11 mouse cellular contexts compared by ENCODE assay signal in genomic region chr4:89475848-89476247, GRCm38 (mm10).
DNase-seq lines count a peak whose midpoint lies in the region; ATAC-seq lines count a peak whose summit lies in the region.
"Had no signal": no experiment of that assay in that cellular context is flagged by ENCODE, and none has a peak within 500 bp of the region (broad histone marks: within the 10 kb centered on the region; RNA-seq: fewer than 3 reads in every experiment).

No protein-coding gene starts in this region.

- H3K36me3 ChIP-seq in hindbrain, embryonic 10.5 days: no peaks in the 10 kb centered on the region
- H3K36me3 ChIP-seq in hindbrain, embryonic 12.5 days: no peaks in the 10 kb centered on the region
- no peaks in the 10 kb centered on the region for H3K36me3 ChIP-seq in liver, embryonic 11.5 days (ENCODE audit: control insufficient read depth, insufficient read depth, low read length)
- H3K36me3 ChIP-seq in forebrain, embryonic 13.5 days (ENCODE audit: poor library complexity, severe bottlenecking): no peaks in the 10 kb centered on the region

- H3K27me3 ChIP-seq in hindbrain, embryonic 10.5 days (ENCODE audit: insufficient read depth, poor library complexity, severe bottlenecking): no peaks in the 10 kb centered on the region
- no peaks in the 10 kb centered on the region for H3K27me3 ChIP-seq in hindbrain, embryonic 12.5 days
- H3K27me3 ChIP-seq in liver, embryonic 11.5 days (replicated peaks; ENCODE audit: control insufficient read depth, insufficient read depth, low read length): no peaks in the 10 kb centered on the region
- no peaks in the 10 kb centered on the region for H3K27me3 ChIP-seq in forebrain, embryonic 13.5 days

- 62% methylated on average over 3 of the region's 3 CpGs for WGBS in hindbrain, embryonic 10.5 days
- 48% methylated on average over 3 of the region's 3 CpGs for WGBS in hindbrain, embryonic 12.5 days
- 48% methylated on average over 3 of the region's 3 CpGs for WGBS in liver, embryonic 11.5 days
- 67% methylated on average over 3 of the region's 3 CpGs for WGBS in forebrain, embryonic 13.5 days

- ATAC-seq in hindbrain, embryonic 12.5 days (ENCODE audit: low FRiP score): no peak
- ATAC-seq in liver, embryonic 11.5 days (replicated peaks; ENCODE audit: low FRiP score): peak; percentile 76
- no peak for ATAC-seq in forebrain, embryonic 13.5 days
- ATAC-seq: midbrain, embryonic 16.5 days had no signal

- no peak overlapping the region for H3K9ac ChIP-seq in hindbrain, embryonic 12.5 days
- H3K9ac ChIP-seq in liver, embryonic 11.5 days (ENCODE audit: low read depth, low read length): no peak overlapping the region
- no peak overlapping the region for H3K9ac ChIP-seq in forebrain, embryonic 13.5 days

- no peaks in the 10 kb centered on the region for H3K9me3 ChIP-seq in hindbrain, embryonic 10.5 days
- H3K9me3 ChIP-seq in hindbrain, embryonic 12.5 days (replicated peaks): no peaks in the 10 kb centered on the region
- H3K9me3 ChIP-seq in liver, embryonic 11.5 days (ENCODE audit: control insufficient read depth, low read length): no peaks in the 10 kb centered on the region
- no peaks in the 10 kb centered on the region for H3K9me3 ChIP-seq in forebrain, embryonic 13.5 days (replicated peaks)

- H3K27ac ChIP-seq in hindbrain, embryonic 10.5 days: no peak overlapping the region
- no peak overlapping the region for H3K27ac ChIP-seq in hindbrain, embryonic 12.5 days
- no peak overlapping the region for H3K27ac ChIP-seq in liver, embryonic 11.5 days (ENCODE audit: low read depth, low read length)
- no peak overlapping the region for H3K27ac ChIP-seq in forebrain, embryonic 13.5 days

- H3K4me3 ChIP-seq in hindbrain, embryonic 10.5 days: no peak overlapping the region
- H3K4me3 ChIP-seq in hindbrain, embryonic 12.5 days: no peak overlapping the region
- H3K4me3 ChIP-seq in liver, embryonic 11.5 days (ENCODE audit: low read depth, low read length): no peak overlapping the region
- H3K4me3 ChIP-seq in forebrain, embryonic 13.5 days: no peak overlapping the region

- H3K4me2 ChIP-seq in hindbrain, embryonic 12.5 days (replicated peaks): no peak overlapping the region
- H3K4me2 ChIP-seq in liver, embryonic 11.5 days: no peak overlapping the region
- no peak overlapping the region for H3K4me2 ChIP-seq in forebrain, embryonic 13.5 days

- DNase-seq in hindbrain, embryonic 10.5 days (ENCODE audit: low spot score): peak; percentile 52
- DNase-seq in urinary bladder, postnatal 14 days (ENCODE audit: low spot score): peak; percentile 26
- DNase-seq in urinary bladder, postnatal 4 days (ENCODE audit: low spot score in 2 of 2): no peak
- no peak for DNase-seq in liver, embryonic 11.5 days (ENCODE audit: low spot score)
- no peak for DNase-seq in testis, postnatal 14 days (ENCODE audit: low spot score)
- no peak for DNase-seq in frontal cortex, postnatal 36 days (ENCODE audit: low spot score in 2 of 2)
- DNase-seq: gastrocnemius, postnatal 10 days; lung, postnatal 14 days had no signal

- peaks cover 6% of the 10 kb centered on the region for H3K4me1 ChIP-seq in hindbrain, embryonic 10.5 days (replicated peaks)
- H3K4me1 ChIP-seq in hindbrain, embryonic 12.5 days: no peaks in the 10 kb centered on the region
- H3K4me1 ChIP-seq in liver, embryonic 11.5 days (replicated peaks; ENCODE audit: control insufficient read depth, insufficient read depth, low read length): peaks cover 7% of the 10 kb centered on the region
- no peaks in the 10 kb centered on the region for H3K4me1 ChIP-seq in forebrain, embryonic 13.5 days

Comparison
In these comparisons a context has a peak if more than half of its experiments do, and no peak if none do; other contexts are left out.
1. DNase-seq: peak in hindbrain, embryonic 10.5 days (single experiment) and urinary bladder, postnatal 14 days (single experiment); none in urinary bladder, postnatal 4 days (0 of 2), liver, embryonic 11.5 days (single experiment), testis, postnatal 14 days (single experiment) and frontal cortex, postnatal 36 days (0 of 2).